1 mouse cellular context compared by ENCODE assay signal in the genomic region with DNA sequence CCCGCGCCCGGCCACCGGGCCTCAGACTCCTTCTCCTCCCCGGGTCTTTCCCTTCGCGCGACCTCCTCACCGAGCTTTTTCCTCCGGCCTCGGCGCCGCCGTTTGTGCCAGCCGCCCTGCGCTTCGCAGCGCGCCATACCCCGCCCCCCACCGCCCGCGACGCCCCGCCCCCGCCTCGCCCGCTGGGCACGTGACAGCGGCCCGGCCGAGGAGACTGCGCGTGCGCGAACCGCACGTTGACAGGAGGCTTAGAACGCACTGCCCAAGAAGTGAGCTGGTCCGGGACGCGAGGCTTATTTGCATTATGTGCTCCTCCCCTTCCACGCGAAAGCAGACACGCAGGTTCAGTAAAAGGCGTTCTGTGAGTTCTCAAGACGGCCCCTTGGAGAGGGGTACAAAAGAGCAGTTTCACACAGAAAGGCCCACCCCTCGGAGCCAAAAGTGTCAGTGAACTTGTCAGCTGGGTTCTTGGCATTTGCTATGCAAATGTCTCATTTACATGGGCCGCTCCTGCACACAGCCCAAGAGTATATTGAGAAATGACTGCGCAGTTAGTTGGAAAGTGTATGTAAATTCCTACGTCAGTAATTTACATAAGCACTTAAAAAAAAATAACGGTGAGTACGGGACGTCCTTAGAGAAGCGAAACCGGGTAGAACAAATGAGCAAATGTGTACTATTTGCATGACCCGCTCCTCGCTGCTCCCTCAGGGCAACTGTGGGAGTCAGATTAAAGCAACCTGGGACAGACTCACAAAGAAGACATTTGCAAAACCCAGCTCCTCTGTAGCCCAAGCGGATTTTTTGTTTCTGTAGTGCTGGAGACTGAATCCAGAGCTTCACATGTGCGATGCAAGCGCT.
A peak's percentile ranks its signal among the peaks of the same experiment; 100 is the strongest.
TF ChIP-seq lines count a peak whose summit lies in the region.

Egln2 (minus strand) TSS at position 189 of the 861 bp plus-strand sequence.

TF ChIP-seq in CH12.LX, 34 proteins besides CTCF, POLR2A, EP300 and RAD21 (continued from another document):
- TF ChIP-seq HCFC1 (IDR thresholded peaks at IDR 0.05; ENCODE audit: low read depth, low read length) (no peak; the same call in 1 of the 2 replicates), ELF1 (IDR thresholded peaks at IDR 0.05; ENCODE audit: low read depth, low read length) (0 out of 2 replicates have a peak, but pooled peaks have one; percentile 23), IRF4 (IDR thresholded peaks at IDR 0.05; ENCODE audit: low read depth, low read length) (peak; percentile 89), ZC3H11A (IDR thresholded peaks at IDR 0.05; ENCODE audit: low read depth, low read length) (no peak), USF2 (conservative IDR thresholded peaks at IDR 0.05; ENCODE audit: low read depth, low read length) (peak; percentile 64), USF1 (IDR thresholded peaks at IDR 0.05; ENCODE audit: low read depth, low read length) (peak; percentile 84), MEF2A (IDR thresholded peaks at IDR 0.05; ENCODE audit: borderline replicate concordance, low read depth, low read length) (peak; percentile 82; the same call in 1 of the 2 replicates), TCF12 (IDR thresholded peaks at IDR 0.05; ENCODE audit: low read depth, low read length) (peak; percentile 90), ZMIZ1 (IDR thresholded peaks at IDR 0.05; ENCODE audit: low read depth, low read length) (peak; percentile 94), CHD1 (IDR thresholded peaks at IDR 0.05; ENCODE audit: low read depth, low read length) (no peak), BHLHE40 (IDR thresholded peaks at IDR 0.05; ENCODE audit: low read depth, low read length) (peak; percentile 91), UBTF (IDR thresholded peaks at IDR 0.05; ENCODE audit: low read depth, low read length) (no peak), POLR2AphosphoS2 (IDR thresholded peaks at IDR 0.05; ENCODE audit: low read depth, low read length) (peak; percentile 64; the same call in 1 of the 2 replicates), MAX (IDR thresholded peaks at IDR 0.05; ENCODE audit: low read length) (no peak), CHD2 (IDR thresholded peaks at IDR 0.05; ENCODE audit: low read length) (no peak; the same call in 1 of the 2 replicates), NELFE (IDR thresholded peaks at IDR 0.05; ENCODE audit: low read depth, low read length) (peak; percentile 84), NRF1 (IDR thresholded peaks at IDR 0.05; ENCODE audit: low read depth, low read length) (peak; percentile 80), JUND (conservative IDR thresholded peaks at IDR 0.05; ENCODE audit: low read depth, low read length) (peak; percentile 57), MAZ (IDR thresholded peaks at IDR 0.05; ENCODE audit: low read depth, low read length) (0 out of 2 replicates have a peak, but pooled peaks have one; percentile 57), RCOR1 (conservative IDR thresholded peaks at IDR 0.05; ENCODE audit: low read depth, low read length) (peak; percentile 65; the same call in 1 of the 2 replicates), MXI1 (IDR thresholded peaks at IDR 0.05; ENCODE audit: low read depth, low read length) (no peak; the same call in 1 of the 2 replicates), GABPA (IDR thresholded peaks at IDR 0.05; ENCODE audit: insufficient replicate concordance, low read depth, low read length) (no peak), KAT2A (IDR thresholded peaks at IDR 0.05; ENCODE audit: insufficient replicate concordance, low read length) (no peak), E2F4 (IDR thresholded peaks at IDR 0.05; ENCODE audit: insufficient replicate concordance, low read depth, low read length) (no peak), ZKSCAN1 (IDR thresholded peaks at IDR 0.05; ENCODE audit: borderline replicate concordance, low read depth, low read length) (no peak), MYC (IDR thresholded peaks at IDR 0.05; ENCODE audit: low read depth, low read length) (no peak; the same call in 1 of the 2 replicates), JUN (IDR thresholded peaks at IDR 0.05; ENCODE audit: insufficient read depth, low read depth, low read length) (peak; percentile 61), SIN3A (IDR thresholded peaks at IDR 0.05; ENCODE audit: low read length) (peak; percentile 76), MAFK (IDR thresholded peaks at IDR 0.05; ENCODE audit: insufficient replicate concordance, low read length) (peak; percentile 77), SMC3 (IDR thresholded peaks at IDR 0.05; ENCODE audit: low read depth, low read length) (0 out of 2 replicates have a peak, but pooled peaks have one; percentile 0), ETS1 (conservative IDR thresholded peaks at IDR 0.05; ENCODE audit: low read depth, low read length) (peak; percentile 95), PAX5 (IDR thresholded peaks at IDR 0.05; ENCODE audit: low read length) (no peak)
